Mouse (Mus musculus) gastrocnemius, postnatal 25 days (tissue): ENCODE results near the gene Ptprq. TPM values are rescaled to one million over a fixed set of nuclear protein-coding genes. Genes with fewer than 3 reads are reported as not detected.

Source experiments
- DNase-seq: peaks from one replicate; pipeline ENCODE4 v3.0.0; 2022
- total RNA-seq, 2 experiments: library from RNA; stranded (reverse); gene quantifications; 1 replicate in 1 of 2; 2 replicates in 1 of 2; pipeline ENCODE4 v1.2.3; 2021

Gene Ptprq
- total RNA-seq, 2 experiments from 2014 or later: 0.08 to 0.46 TPM

DNA sequence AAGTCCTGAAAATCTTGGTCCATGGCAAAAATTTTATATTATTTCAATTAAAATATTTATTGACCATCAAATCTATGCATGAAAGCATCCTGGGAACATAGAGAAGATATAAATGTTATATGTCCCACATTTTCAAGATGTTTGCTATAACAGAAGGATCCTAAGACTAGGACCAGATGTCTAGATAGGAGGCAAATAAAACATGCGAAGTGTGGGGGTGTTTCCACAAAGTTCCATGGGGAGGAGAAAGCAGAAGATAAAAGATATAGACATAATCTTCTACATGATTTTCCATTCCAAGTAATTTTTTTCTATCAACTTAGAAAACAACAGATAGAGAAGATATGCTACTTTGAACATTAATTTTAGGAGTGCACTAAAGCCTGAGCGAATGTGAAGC lies 70.2 kb downstream of the Ptprq start:
- DNase-seq: no peak

DNA sequence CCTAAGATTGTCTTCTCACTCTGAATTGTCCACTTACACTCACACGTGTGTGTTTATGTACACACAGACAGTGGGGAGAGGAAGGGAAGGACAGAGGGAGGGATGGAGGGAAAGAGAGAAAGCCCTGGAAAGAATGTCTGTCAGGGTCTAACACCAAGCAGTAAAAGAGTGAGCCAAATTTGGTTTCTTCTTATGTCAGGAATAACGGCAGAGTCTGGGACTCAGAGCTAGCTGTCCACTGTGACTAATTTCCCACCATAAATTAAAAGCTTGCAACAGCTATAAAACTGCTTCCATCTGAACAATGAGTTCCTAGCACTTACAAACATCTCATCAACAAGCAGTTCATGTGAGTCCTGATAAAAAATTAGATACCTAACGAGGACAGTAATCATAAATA lies 91.7 kb downstream of the Ptprq start:
- no peak for DNase-seq

DNA sequence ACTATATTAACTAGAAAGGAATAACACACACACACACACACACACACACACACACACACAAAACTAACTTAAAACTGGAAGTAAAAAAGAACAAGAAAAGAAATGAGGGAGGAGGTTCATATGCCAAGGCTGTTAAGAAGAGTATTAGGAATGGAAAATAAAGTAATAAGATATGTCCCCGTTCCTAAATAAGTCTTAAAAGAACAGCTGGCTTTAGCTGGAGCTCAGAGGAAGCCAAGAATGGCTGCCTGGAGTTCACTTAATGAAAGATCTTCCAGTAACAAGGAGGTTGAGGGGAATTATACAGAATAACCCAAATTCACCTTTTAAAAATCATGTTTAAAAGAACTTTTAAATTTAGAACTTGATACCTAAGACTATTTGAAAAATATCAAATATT lies 93.2 kb downstream of the Ptprq start:
- DNase-seq: no peak

DNA sequence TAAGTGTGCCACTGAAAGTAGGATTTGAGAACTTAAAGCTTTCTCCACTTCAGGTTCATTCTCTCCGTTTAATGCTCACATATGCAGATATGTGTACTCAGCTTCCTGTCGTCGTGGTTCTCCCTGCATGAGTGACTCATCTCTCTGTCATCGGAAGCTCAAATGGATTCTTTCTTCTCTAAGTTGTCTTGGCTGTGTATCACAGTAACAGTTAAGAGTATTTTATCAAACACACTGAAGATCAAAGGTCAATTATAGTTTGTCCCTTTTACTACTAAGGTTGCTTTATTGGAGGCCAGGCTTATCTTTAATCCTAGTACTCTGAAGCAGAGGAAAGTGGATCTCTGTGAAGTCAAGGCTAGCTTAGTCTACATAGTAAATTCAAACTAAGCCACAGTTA lies 95.6 kb downstream of the Ptprq start:
- no peak for DNase-seq

DNA sequence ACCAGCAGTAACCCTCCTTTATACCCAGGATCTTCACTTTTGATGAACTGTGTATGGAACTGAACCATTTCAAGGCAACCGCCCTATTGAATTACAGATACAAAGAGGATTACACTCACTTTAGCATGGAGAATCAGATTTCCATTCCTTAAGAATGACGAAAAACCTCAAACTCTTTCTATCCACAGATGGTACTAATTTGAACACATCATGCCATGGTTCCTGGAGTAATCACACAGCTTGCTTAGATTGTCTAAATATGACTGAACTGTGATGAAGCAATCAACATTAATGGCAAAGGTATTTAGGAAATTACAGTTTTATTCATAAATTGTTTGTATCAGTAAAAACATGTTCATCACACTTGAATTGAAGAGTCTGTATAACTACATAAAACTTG lies 104.4 kb downstream of the Ptprq start:
- DNase-seq: no peak

DNA sequence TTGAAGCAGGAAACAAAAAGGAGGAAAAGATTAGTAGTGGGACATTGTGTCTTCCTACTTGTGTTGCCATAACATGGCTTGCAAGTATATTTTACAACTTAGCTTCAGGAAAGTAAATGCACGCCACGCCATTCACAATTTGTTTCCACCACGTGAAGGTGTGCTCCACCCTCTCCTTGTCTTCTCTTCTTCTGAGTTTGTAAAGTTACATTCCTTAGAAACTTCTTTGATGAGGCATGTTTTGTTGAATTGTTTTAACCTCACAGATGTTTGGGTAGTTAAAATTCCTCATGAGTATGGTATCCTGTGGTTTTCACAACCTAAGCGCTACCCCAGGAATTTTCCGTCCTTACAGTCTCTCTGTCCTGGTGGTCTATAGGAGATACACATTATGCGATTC lies 118.5 kb downstream of the Ptprq start:
- DNase-seq: no peak

DNA sequence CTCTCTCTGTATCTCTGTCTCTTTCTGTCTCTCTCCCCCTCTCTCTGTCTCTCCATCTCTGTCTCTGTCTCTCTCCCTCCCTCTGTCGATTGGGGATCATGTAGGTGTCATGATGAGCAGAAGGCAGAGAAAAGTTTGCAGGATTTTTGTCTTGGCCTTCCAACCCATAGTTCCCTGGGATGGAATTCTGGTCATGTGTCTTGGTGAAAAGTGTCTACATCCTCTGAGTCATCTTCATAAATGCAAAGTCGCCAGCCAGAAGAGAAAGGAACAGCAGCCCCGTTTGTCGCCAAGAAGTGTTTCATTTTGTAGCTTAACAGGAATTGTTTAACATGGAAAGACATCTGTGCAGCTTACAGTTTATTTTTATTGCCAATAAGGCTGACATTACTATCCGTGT lies 136.5 kb downstream of the Ptprq start:
- DNase-seq: no peak

DNA sequence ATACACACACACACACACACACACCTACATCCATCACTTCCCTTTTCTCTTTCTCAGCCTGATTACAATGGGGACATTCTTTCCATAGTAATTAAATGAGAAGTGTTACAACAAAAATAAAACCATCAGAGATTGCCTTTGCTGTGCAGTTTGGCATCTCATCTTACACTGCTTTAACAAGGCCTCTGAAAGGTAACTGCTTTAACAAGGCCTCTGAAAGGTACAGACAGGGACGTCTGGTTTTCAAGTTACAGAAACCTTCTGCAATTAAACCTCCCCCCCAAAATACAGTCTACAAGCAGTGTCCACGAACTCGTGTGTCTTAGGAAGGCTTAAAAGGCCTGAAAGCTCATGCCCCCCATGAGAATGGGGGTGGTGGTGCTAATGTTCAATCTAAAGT lies 150.8 kb downstream of the Ptprq start:
- DNase-seq: no peak

DNA sequence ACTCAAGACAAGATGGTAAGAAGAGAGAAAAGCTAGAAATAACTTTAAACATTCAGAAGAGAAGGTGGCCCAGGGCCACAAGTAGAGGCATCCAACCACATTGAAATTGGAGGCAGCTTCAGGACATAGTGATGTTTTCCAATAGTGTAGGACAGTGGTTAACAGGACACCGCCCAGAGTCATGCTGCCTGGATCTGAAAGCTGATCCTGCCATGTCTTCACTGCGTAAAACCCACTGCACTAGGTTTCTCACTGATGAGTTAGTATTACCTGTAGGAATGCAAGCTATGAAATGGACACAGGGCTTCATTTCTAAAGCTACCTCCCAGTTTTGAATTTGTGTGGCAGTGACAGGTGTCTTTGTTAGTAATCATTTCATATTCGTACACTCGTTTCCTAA lies 151.6 kb downstream of the Ptprq start:
- peak; percentile 55 for DNase-seq

DNA sequence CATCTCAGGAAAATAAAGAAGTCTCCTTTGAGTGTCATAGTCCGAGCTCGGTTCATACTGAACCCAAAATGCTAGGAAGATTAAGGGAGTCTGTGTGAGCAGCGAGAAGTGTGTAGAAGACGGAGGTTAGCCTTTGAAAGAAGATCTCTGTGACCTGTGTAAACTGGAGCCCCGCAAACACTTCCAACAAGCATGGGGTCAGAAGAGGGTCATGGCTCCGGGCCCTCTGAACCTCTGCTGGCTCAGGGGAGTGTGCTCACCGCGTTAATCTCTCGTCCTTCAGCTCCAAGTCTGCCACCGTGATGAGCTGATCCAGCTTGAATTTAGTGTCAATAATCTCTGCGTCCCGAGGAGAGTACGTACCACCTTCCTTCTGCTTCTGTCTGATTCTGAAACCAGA lies 157.0 kb downstream of the Ptprq start:
- peak; percentile 77 for DNase-seq

DNA sequence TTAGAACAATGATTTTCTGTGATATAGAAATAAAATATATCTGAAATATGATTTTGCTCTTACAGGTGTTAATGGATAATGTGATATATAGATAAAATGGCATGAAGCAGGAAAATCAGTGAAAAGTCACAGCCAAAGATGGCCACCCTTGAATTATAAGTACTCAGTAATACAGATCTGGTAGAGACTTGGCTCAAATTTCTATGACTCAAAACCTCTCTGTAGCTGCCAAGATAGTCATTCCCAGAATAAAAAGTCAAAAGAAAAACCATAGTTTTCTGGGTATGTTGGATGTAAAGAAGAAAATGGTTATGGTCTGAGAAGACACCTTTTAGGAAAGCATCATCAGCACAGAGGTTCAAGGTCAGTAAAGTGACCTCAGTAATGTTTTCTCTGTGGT lies 159.0 kb downstream of the Ptprq start:
- DNase-seq: no peak

DNA sequence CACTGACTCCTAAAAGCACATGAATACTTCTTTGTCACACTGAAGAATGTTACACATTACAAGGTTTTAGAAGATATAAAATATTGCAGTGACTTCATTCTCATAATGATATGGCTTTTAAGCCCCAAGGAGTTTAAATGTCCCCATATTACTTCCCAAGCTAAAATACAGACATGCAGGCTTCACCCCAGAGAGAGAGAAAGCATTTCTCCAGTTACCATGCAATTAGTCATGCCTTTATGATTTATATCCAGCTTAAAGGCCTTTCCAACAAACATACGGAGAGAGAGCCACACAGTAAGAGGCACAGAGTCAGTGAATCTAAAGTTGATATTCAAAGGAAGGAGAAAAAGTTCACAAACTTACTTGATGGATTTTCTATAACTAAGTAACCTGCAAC lies 176.8 kb downstream of the Ptprq start:
- DNase-seq: no peak

DNA sequence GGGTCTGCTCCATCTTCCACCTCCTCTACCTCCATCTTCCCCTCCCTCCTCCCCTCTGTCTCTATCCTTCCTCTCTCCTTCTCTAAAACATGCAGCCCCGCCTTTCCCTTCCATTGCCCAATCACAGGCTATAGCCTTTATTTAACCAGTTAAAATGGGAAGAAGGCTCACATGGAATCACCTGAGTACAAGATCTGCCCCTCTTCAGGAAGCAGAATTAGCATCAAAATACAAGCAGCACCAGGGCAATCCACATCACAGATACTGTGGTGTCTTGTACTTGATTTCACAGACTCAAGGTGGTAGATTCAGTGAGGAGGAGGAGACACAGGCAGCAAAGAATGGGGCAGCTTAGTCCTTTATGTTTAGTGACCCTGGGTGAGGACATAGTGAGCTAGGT lies 191.1 kb downstream of the Ptprq start:
- no peak for DNase-seq

DNA sequence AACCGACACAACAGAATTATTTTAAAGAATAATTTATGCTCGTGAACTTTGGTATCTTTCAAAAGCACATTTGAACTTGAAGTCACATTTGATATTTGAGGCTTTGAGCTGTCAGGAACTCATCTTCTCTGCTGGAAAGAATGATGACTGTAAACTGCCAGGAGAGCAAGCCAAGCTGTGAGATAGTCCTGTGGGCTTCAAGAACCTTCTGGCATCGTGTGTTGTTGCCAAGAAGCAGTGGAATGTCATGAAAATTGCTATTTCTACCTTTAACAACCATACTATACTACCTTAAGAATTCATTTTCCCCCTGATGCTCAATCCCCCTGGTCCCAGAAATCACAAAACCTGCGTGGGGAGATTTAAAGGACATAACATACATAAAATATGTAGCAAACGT lies 200.6 kb downstream of the Ptprq start:
- DNase-seq: no peak

DNA sequence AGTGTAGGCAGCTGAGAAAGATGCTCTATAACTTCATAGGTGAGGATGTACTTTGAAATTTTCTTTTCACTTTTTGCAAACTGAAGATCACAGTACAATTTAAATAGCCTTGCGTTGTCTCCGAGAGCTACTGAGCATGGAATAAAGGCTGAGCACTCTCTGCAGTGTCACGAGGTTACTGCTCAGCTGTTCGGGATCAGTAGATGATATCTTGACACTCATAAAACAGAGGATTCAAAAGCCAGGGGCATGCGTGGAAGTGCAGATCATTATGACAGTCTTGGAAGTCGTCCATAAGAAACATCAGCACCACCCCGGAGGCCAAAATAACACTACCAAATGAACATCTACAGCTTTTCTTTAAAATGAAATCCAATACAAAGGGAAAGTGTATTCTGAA lies 203.2 kb downstream of the Ptprq start:
- no peak for DNase-seq

DNA sequence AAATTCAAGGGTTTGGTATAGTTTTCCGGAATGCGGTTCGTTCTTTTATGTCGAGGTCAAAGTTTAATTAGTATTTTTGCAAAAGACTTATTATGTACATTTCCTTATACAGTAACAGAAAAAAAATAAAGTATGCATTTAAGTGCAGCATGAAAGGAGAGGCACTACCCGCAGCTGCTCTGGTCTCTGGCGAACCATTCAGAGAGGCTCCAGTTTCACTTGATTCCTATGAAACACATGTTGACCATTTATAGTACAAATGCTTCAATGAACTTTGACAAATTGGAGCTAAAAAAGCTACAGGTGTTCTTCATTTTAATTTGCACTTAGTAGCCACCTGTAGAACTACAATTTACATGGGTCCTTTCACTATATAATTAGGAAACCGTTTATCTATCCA lies 205.1 kb downstream of the Ptprq start:
- DNase-seq: no peak

DNA sequence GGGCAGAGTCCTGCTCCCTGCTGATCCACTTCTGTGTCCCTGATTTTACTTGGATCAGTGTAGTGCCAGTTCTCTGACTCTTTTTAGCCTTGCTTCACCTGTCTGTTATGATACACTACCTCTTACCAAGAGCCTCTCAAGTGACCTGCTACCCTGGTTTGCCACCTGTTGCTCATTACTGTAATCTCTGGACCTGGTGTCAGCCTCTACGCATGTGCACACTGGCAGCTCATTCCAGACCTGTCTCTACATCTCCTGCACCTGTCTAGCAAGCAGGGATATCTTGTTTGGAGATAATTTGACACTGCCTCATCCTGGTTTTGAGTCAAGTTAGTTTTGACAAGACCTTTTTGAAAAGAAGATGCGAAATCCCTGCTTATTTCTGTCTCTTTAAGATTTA lies 213.5 kb downstream of the Ptprq start:
- DNase-seq: peak; percentile 34

DNA sequence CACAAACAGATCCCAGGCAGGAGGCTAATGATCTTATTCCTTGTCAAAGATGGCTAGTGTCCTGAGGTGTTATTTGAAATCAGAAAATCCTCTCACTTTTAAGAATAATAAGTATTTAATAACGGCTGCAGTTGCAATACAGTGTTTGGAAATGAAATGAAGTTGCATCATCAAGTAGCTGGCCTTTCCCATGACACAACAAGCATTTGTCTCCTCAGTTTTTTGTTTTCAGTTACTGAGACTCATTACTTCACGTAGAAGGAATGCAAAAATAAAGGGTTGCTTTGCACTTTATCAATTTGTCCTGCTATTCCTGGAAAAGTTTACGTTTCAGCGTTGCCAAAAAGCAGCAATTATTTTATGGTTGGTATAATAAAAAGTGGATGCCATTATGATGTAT lies 216.4 kb downstream of the Ptprq start:
- no peak for DNase-seq

DNA sequence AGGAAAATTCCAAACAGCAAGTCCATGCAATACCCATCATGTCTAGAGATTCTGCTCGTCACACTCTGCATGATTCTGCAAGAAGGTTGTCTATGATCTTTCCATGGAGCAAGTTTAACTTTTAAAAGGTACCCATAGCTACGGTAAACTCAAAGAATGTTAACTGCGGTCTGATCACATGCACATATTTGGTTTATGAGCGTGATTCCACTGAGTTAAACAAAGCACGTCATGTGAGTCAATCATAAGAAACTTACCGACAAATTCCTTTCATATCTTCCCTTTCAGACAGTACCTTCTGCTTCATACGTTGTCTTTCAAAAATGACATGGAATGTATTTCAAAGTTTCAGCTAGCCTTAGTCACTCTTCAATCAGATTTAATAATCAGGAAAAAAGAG lies 217.7 kb downstream of the Ptprq start:
- DNase-seq: no peak

DNA sequence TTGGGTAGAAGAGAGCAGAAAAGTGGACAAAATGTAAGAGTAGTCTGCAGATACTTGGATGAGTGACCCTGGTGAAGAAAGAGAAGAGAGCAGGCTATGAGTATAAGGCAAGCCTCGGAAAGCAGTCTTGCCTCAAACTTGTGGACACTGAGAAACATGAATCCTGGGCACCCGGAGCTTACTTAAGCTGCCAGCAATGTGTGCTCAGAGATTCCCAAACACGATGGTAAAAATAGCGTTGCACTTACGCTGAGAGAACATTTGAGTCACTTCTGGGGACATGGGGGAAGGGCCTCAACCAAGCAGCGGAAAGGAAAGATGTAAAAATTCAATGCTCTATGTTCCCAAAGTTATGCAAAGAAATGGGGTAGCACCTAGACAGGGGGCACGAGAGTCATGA lies 220.2 kb downstream of the Ptprq start:
- peak; percentile 61 for DNase-seq

DNA sequence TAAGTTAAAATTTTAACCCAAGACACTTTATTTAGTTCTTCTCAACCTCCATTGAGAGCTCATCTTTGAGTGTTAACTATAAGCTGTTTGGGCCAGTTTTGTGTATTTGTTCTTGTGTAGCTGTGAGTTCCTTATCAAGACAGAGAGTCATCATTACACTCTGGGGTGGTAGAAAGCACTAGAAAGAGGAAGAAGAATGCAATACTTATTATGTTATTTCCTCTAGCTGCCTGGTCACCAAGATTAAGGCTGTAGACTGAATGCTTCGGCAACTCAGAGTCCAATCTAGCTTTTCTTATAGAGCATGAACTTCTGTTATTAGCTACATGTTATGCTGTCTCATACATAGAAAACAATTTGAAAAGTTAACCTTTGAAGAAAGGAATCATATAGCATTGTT lies 223.4 kb downstream of the Ptprq start:
- DNase-seq: no peak

DNA sequence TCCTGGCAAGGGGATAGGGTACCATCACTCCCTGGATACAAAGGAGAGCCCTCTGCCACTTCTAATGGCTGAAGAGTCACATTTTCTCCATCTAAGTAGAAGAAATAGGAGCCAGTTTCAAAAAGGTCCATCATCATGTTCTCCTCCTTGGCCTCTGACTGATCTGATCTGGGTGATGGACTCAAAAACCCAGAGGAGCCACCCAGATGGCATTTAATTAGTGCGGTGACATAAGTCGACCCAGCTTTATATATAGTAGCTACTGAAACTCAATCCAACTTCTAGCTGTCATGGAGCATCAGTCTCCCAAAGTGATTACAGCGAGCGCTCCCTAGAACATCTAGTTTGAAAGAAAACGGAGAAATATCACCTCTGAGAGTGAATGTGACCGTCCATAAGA lies 225.3 kb downstream of the Ptprq start, which contains the start of gene Myf6:
Gene Myf6 (minus strand): TSS at position 170 of the 400 bp plus-strand sequence.
- no peak for DNase-seq

DNA sequence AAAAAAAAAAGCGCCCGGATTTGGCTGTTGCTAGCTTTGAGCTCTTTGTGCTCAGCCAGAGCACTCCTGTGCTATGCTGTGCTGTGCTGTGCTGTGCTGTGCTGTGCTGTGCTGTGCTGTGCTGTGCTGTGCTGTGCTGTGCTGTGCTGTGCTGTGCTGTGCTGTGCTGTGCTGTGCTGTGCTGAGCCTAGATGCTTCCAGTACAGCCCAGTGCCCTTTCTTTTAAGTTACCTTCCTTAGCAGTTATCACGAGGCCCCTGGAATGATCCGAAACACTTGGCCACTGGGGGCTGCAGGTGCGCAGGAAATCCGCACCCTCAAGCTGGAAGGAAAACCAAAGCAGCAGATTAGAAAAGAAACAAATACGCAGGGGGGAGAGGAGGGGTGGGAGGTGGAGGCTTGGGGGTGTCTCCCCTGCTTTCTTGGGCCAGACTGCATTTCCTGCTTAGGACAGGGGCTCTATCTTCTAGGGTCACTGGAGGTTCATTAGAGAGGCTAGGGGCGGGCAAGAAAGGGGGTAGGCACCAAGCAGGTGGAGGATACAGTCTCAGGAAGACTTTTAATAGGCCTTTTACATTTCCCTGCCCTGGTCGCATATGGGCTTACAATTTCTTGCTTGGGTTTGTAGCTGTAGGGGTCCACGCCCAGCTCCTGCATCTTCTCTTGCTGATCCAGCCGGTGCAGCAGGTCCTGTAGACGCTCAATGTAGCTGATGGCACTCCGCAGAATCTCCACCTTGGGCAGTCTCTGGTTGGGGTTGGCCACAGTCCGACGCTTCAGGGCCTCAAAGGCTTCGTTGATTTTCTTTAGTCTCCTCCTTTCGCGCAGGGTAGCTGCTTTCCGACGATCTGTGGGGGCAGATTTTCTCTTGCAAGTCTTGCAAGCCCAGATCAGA lies 226.0 kb downstream of the Ptprq start:
- DNase-seq: no peak

DNA sequence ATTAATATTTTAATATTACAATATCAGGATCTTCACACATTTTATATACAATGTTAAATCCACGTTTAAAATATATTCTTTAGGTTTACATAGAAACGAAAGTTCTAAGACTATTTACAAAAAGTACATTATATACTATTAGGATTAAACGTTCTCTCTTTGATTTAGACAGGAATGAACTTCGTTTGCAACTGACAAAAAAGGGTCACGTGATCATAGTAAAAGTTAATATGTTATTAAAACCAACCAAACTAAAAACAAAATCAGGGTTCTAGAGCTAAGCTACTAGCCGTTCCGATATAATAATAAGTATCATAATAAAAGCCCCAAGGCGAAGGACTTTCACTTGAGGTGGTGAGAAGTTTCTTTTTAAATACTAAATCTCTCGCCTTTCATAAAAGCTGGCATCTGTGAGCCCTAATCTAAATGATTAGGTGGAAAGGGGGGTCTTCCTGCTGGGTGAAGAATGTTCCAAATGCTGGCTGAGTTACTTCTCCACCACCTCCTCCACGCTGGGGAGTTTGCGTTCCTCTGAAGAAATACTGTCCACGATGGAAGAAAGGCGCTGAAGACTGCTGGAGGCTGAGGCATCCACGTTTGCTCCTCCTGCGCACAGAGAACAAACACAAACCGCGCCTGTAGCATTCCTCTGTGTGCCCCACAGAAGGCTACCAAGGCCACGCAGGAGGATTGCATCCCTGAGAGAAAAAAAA lies 226.8 kb downstream of the Ptprq start:
- no peak for DNase-seq
